Mouse (Mus musculus) kidney, adult 2 months (tissue): ENCODE data around the gene Klhl1.

Experiments used
- CTCF ChIP-seq: fragments of 200-500 bp; conservative IDR thresholded peaks from 2 replicates; pipeline ENCODE4 v1.5.1; 2011; ENCODE audit warnings: low read depth, mild to moderate bottlenecking, control low read depth, low read length, moderate library complexity, mixed read lengths; ENCODE audit not compliant: insufficient read depth, insufficient read length
- POLR2A ChIP-seq: fragments of 200-500 bp; IDR thresholded peaks from one replicate; pipeline ENCODE4 v1.6.1; 2011; ENCODE audit warnings: low read depth, low read length, control low read depth

GRCm38 (mm10) chr14:96362727-96363126 lies 156.2 kb downstream of the Klhl1 start:
- TF ChIP-seq CTCF (no peak), POLR2A (no peak)
